Mouse (Mus musculus) mature B cell (primary cell): ENCODE measurements around the gene Ssbp1.

ENCODE experiments used
- in situ Hi-C: fragments of 300-500 bp; cut with MboI; formaldehyde crosslinking; loops from 2 replicates; pipeline ENCODE4 v1.14.3; 2019

The Ssbp1 gene

DNA sequence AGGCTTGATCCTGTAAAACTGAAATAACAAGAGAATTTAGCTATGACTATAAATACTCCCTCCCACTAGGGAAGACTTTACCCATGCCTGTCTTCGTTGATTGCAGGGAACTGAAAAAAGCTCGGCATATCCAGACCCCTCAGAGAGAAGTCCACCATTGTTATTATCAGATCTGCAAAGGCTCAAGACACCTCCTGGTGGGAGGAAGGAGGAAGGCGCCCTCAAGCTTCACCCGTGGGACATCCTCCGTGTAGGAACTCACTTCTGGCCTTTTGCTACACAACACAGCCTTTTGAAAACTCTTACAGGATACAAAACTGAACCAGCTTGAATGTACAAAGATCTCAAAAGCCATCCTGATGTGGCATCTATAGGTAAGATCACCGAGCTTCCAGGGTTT, 5.4 kb upstream of the Ssbp1 start:
- in situ Hi-C loops = no loop called here

DNA sequence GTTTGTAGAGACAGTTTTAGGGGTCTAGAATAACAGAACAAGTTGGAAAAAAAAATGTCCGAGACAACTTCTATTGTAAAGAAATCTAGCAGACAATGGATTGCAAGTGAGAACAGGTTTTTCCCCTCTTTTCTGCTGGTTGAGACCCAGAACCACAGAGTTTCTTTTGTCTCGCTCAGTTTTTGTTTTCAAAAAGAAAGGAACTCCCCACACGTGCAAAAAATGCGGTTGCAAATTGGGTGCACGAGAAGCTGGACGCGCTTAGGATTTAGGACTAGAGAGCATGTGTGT, 513 bp downstream of the Ssbp1 start:
- in situ Hi-C loops = no loop called here

DNA sequence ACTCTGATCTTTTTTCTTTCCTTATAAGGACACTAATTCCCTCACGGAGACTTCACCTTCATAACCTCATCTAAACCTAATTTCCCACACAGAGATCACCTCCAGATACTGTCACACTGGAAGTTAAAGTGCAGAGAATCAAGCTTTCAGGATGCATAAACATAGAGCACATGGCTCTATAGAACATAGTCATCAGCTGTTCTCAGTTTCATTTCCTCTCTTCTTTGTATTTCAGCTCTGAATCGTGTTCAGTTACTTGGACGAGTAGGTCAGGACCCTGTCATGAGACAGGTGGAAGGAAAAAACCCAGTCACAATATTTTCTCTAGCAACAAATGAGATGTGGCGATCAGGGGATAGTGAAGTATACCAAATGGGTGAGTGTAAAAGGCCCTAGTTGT, 5.0 kb downstream of the Ssbp1 start:
- in situ Hi-C loops = loop anchor here (25.0 kb wide), 1 partner anchor 211 kb away; no protein-coding TSS in a partner anchor

DNA sequence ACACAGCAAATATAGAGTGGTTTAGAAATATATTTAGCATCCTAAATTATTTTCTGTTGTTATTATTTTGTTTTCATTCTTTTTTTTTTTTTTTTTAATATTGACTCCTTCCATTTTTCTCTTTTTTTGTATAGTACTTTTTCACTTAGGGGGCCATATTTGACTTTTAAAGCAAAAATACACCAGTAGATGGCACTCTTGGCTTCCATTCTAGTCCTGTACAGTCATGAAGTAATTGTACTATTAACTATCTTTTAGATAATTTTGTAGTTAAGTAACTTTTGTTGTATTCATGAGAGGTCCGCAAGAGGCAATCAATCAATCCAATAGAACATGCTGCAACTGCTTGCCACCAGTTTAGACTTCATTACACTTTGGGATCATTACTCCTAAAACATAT, 8.6 kb downstream of the Ssbp1 start:
- in situ Hi-C loops = loop anchor here (25.0 kb wide), 1 partner anchor 208 kb away; no protein-coding TSS in a partner anchor

DNA sequence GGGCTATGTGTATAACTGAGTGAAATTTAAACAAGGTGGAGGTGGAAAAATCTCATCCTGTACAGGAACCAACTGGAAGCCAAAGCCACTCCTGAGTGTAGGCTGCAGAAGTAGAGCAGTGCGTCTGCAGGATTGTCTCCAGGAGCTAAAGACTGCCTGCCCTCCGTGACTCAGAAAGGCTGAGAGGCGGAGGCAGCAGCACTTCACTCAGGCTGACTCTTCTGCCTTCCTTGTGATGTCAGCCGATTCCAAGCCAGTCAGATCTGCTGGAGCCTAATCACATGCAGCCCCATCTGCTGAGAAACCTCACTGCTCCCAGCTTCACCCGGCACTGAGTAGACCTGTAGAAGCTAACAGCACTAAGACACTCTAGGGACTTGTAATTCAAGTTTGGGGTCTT, 11.2 kb downstream of the Ssbp1 start:
- in situ Hi-C loops = loop anchor here (25.0 kb wide), 1 partner anchor 205 kb away; no protein-coding TSS in a partner anchor

DNA sequence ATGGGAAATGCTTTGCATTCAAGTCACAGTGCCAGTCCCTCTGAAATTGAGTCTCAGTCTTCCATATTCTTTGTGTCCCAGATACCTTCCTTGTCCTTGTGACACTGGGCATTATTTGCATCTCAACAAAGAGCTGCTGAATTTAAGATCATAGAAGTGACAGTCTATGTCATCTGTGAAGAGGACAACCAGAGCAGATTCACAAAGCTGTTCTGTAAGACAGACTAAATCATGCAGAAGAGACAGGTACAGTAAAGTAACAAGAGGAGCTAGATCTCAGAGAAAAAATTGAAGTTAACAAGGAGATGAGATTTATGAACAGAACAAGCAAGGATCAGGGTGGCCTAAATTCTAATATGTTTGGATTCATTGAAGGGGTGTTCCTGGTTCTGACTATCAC, 19.8 kb downstream of the Ssbp1 start, which contains the start of gene Tas2r137:
TSS of gene Tas2r137 (plus strand) at position 301 of the 400 bp plus-strand sequence.
- in situ Hi-C loops = loop anchor here (25.0 kb wide), 1 partner anchor 196 kb away; no protein-coding TSS in a partner anchor

DNA sequence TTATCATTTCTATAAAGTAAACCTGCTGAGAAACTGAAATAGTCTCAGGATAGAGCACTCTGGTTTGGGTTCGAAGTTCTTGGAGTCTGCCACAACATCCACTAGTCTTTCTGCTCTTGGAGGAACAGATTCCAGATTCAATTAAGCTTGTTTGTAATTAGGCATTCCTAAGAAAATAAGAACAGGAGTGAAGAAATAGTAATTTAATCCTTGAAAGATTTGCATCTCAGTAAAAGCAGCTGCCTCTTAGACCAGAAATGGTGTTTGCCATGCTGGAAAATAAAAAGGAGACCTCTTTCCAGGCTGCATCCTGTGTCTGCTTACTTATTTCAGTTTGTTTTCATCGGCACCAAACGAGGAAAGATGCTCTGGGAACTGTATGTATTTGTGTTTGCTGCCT, 22.1 kb downstream of the Ssbp1 start, which contains the start of gene Tas2r108:
TSS of gene Tas2r108 (plus strand) at position 301 of the 400 bp plus-strand sequence.
- in situ Hi-C loops = loop anchor here (25.0 kb wide), 1 partner anchor 194 kb away; no protein-coding TSS in a partner anchor

DNA sequence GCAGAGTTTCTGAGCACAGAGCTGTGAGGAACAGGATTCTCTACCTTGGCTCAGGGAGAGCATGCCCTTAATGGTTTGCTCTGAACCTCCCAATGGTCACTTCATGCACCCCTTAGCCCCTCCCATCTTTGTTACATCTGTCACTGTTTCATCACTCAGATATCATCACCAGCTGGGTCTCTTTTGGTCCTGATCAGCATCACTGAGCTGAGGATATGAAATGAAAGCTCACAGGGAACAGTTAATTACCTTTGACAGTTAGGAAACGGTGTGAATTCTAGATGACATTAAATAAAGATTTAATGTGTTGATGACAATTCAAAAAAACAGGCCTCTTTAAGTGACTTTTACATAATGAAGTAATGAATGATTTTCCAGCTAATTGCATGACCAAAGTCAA, 48.3 kb downstream of the Ssbp1 start, which contains the start of gene Prss37:
TSS of gene Prss37 (minus strand) at position 101 of the 400 bp plus-strand sequence.
- in situ Hi-C loops = no loop called here
